Mouse (Mus musculus) ES-E14 (cell line): Measurements from ENCODE around the gene Gm12185. TPM values are rescaled to one million over a fixed set of nuclear protein-coding genes. Genes with fewer than 3 reads are reported as not detected.
"Not testable (repeated sequence)": the region's sequence is repeated elsewhere in the genome, so short reads cannot be mapped to it uniquely, and the experiment has no call there.

Experiments
- DNase-seq: peaks from one replicate; pipeline ENCODE4 v3.0.0-alpha.2; 2013; ENCODE audit warnings: low read depth, low spot score
- H3K27ac ChIP-seq: 2 replicates; pipeline ENCODE4 v1.5.1; 2012; ENCODE audit warnings: low read depth, mild to moderate bottlenecking, low read length, moderate library complexity, mixed read lengths; ENCODE audit not compliant: poor library complexity, insufficient read depth, severe bottlenecking
- H3K36me3 ChIP-seq: 2 replicates; pipeline ENCODE4 v1.6.1; 2012; ENCODE audit warnings: mild to moderate bottlenecking, low read length, moderate library complexity, mixed read lengths; ENCODE audit not compliant: control insufficient read depth, poor library complexity, insufficient read depth, severe bottlenecking
- H3K4me1 ChIP-seq, 2 experiments: fragments of 150-350 bp in 1 of 2; sonication (generic) in 1 of 2; 2 replicates each; pipeline ENCODE4 v1.6.1; 2012; ENCODE audit warnings: low read length in 2 of 2, mild to moderate bottlenecking in 1 of 2, mixed read lengths in 1 of 2; ENCODE audit not compliant: control insufficient read depth in 2 of 2, insufficient read depth in 2 of 2, poor library complexity in 1 of 2
- H3K4me3 ChIP-seq, 2 experiments: fragments of 150-350 bp in 1 of 2; sonication (generic) in 1 of 2; 2 replicates each; pipeline ENCODE4 v1.5.1; 2012; ENCODE audit warnings: low read length in 2 of 2, low read depth in 1 of 2, mild to moderate bottlenecking in 1 of 2, mixed read lengths in 1 of 2; ENCODE audit not compliant: insufficient read depth in 1 of 2, poor library complexity in 1 of 2, severe bottlenecking in 1 of 2
- H3K9ac ChIP-seq: 2 replicates; pipeline ENCODE4 v1.6.1; 2012; ENCODE audit warnings: low read depth, mild to moderate bottlenecking, low read length, mixed read lengths; ENCODE audit not compliant: poor library complexity, insufficient read depth, severe bottlenecking
- H3K9me3 ChIP-seq: fragments of 150-350 bp; sonication (generic); 2 replicates; pipeline ENCODE4 v1.6.1; 2012; ENCODE audit warnings: low read depth, mild to moderate bottlenecking, low read length; ENCODE audit not compliant: control insufficient read depth, insufficient read depth
- CHD2 ChIP-seq: IDR thresholded peaks from 2 replicates; pipeline ENCODE4 v1.6.1; 2014; ENCODE audit warnings: mild to moderate bottlenecking, low read depth, low read length, inconsistent platforms
- HCFC1 ChIP-seq: IDR thresholded peaks from 2 replicates; pipeline ENCODE4 v1.6.1; 2012; ENCODE audit warnings: low read length, inconsistent platforms, borderline replicate concordance; ENCODE audit not compliant: insufficient read depth
- MAFK ChIP-seq: IDR thresholded peaks from 2 replicates; pipeline ENCODE4 v1.6.1; 2014; ENCODE audit warnings: mild to moderate bottlenecking, low read depth, low read length, inconsistent platforms; ENCODE audit not compliant: insufficient read depth
- ZC3H11A ChIP-seq: IDR thresholded peaks from 2 replicates; pipeline ENCODE4 v1.6.1; 2012; ENCODE audit warnings: low read depth, mild to moderate bottlenecking, inconsistent platforms, low read length, borderline replicate concordance
- ZNF384 ChIP-seq: IDR thresholded peaks from 2 replicates; pipeline ENCODE4 v1.6.1; 2012; ENCODE audit warnings: low read depth, low read length, inconsistent platforms
- in situ Hi-C, 2 experiments: fragments of 600-800 bp; cut with MboI; formaldehyde crosslinking; loops; one replicate each; pipeline ENCODE4 v1.15.1; 2025; ENCODE audit warnings: low sequenced_read_pairs in 2 of 2, inconsistent platforms in 1 of 2; ENCODE audit not compliant: unreplicated experiment in 2 of 2
- total RNA-seq: library from RNA; depleted of rRNA; stranded (reverse); fragments of 300-350 nt; gene quantifications from 2 replicates; pipeline ENCODE4 v1.2.3, GENCODE M21; 2012

The Gm12185 gene
- total RNA-seq, 1 experiment, result not detected

GRCm38 (mm10) chr11:48898812-48899431 is 93.1 kb downstream of the Gm12185 start:
- no peaks in the 10 kb centered on the region for H3K9me3 ChIP-seq
- TF ChIP-seq CHD2 (no peak), HCFC1 (no peak), MAFK (no peak), ZC3H11A (no peak), ZNF384 (no peak)
- H3K27ac ChIP-seq, result no peak overlapping the region
- in situ Hi-C loops, result no loop called here
- no peak overlapping the region for H3K9ac ChIP-seq
- no peaks in the 10 kb centered on the region for H3K4me1 ChIP-seq
- no peak overlapping the region for H3K4me3 ChIP-seq
- no peaks in the 10 kb centered on the region for H3K36me3 ChIP-seq
- DNase-seq, result no peak

GRCm38 (mm10) chr11:48876680-48877079 is 115.3 kb downstream of the Gm12185 start:
- Histone ChIP-seq H3K9me3 (no peaks in the 10 kb centered on the region), H3K4me3 (no peak overlapping the region), H3K36me3 (no peaks in the 10 kb centered on the region), H3K9ac (no peak overlapping the region), H3K4me1 (no peaks in the 10 kb centered on the region), H3K27ac (no peak overlapping the region)
- no peak for TF ChIP-seq ZC3H11A
- no peak for TF ChIP-seq MAFK
- no peak for TF ChIP-seq CHD2
- no peak for TF ChIP-seq HCFC1
- in situ Hi-C loops, result loop anchor here (10.0 kb wide), 2 partner anchors 238 to 388 kb away; partner anchors contain the start of gene Olfr1396 (in 1 of the 2)
- DNase-seq, result no peak

- not testable (repeated sequence) for H3K4me3 ChIP-seq, H3K27ac ChIP-seq
- in situ Hi-C loops, result loop anchor here (10.0 kb wide), 2 partner anchors 239 to 389 kb away; partner anchors contain the start of gene Olfr1396 (in 1 of the 2)
Observed at GRCm38 (mm10) chr11:48875343-48875837, 116.6 kb downstream of the Gm12185 start.

GRCm38 (mm10) chr11:48874465-48874864 is 117.6 kb downstream of the Gm12185 start:
- DNase-seq, result no peak
- H3K36me3 ChIP-seq, result no peaks in the 10 kb centered on the region
- TF ChIP-seq HCFC1, result no peak
- TF ChIP-seq MAFK, result no peak
- TF ChIP-seq CHD2, result no peak
- peak; percentile 87; the same call in 1 of the 2 replicates for TF ChIP-seq ZC3H11A
- TF ChIP-seq ZNF384, result peak; percentile 52; the same call in 1 of the 2 replicates
- no peak overlapping the region for H3K9ac ChIP-seq
- peaks cover 0 to 5% of the 10 kb centered on the region in 2 experiments; a peak in 1 of 4 replicates for H3K4me1 ChIP-seq
- no peak overlapping the region for H3K4me3 ChIP-seq
- no peaks in the 10 kb centered on the region for H3K9me3 ChIP-seq
- in situ Hi-C loops, result loop anchor here (5.0 to 25.0 kb wide), 4 partner anchors 223 to 390 kb away; partner anchors contain the start of gene Olfr1396 (in 1 of the 2)
- no peak overlapping the region for H3K27ac ChIP-seq

More at GRCm38 (mm10) chr11:48875343-48875837, 116.6 kb downstream of the Gm12185 start:
- not testable (repeated sequence) for H3K4me1 ChIP-seq, DNase-seq, H3K36me3 ChIP-seq, H3K9ac ChIP-seq, H3K9me3 ChIP-seq
